Mouse (Mus musculus) hindbrain, embryonic 16.5 days (tissue): Measurements from ENCODE around the gene 1700125H20Rik. TPM values are rescaled to one million over a fixed set of nuclear protein-coding genes. Genes with fewer than 3 reads are reported as not detected.

Source experiments
- ATAC-seq: fragments of 200-750 bp; cut with Nextera tagmentation; 2 replicates; pipeline ENCODE4 v1.8.0; 2017; ENCODE audit warnings: moderate TSS enrichment, moderate library complexity
- H3K27ac ChIP-seq: fragments of 300-500 bp; sonication (generic); 2 replicates; pipeline ENCODE4 v1.5.1; 2014; ENCODE audit warnings: low read depth, mild to moderate bottlenecking, control low read depth, low read length, moderate library complexity
- H3K27me3 ChIP-seq: fragments of 300-500 bp; sonication (generic); replicated peaks from 2 replicates; pipeline ENCODE4 v1.6.1; 2014; ENCODE audit warnings: low read length; ENCODE audit not compliant: control insufficient read depth, insufficient read depth
- H3K36me3 ChIP-seq: fragments of 300-500 bp; sonication (generic); 2 replicates; pipeline ENCODE4 v1.6.1; 2014; ENCODE audit warnings: mild to moderate bottlenecking, low read length, moderate library complexity, mixed read lengths; ENCODE audit not compliant: control insufficient read depth, insufficient read depth
- H3K4me1 ChIP-seq: fragments of 300-500 bp; sonication (generic); 2 replicates; pipeline ENCODE4 v1.6.1; 2014; ENCODE audit warnings: low read depth, low read length; ENCODE audit not compliant: control insufficient read depth, insufficient read depth
- H3K4me2 ChIP-seq: fragments of 300-500 bp; sonication (generic); 2 replicates; pipeline ENCODE4 v1.6.1; 2014; ENCODE audit warnings: mild to moderate bottlenecking, low read length, control low read depth, moderate library complexity
- H3K4me3 ChIP-seq: fragments of 300-500 bp; sonication (generic); 2 replicates; pipeline ENCODE4 v1.5.1; 2014; ENCODE audit warnings: mild to moderate bottlenecking, low read length, control low read depth, moderate library complexity
- H3K9ac ChIP-seq: fragments of 300-500 bp; sonication (generic); 2 replicates; pipeline ENCODE4 v1.6.1; 2014; ENCODE audit warnings: low read depth, mild to moderate bottlenecking, control low read depth, low read length, moderate library complexity
- H3K9me3 ChIP-seq: fragments of 300-500 bp; sonication (generic); 2 replicates; pipeline ENCODE4 v1.6.1; 2014; ENCODE audit warnings: mild to moderate bottlenecking, low read length, moderate library complexity; ENCODE audit not compliant: control insufficient read depth
- WGBS: fragments of 180-500 bp; shearing (Covaris S2); extraction: QIAGEN DNeasy Blood & Tissue Kit; methylation state at CpG from one replicate; pipeline ENCODE4 v1.1.7; 2014; 5-methylcytosine and 5-hydroxymethylcytosine counted together
- polyA plus RNA-seq: library from polyadenylated mRNA; unstranded; fragments of >200 nt; fragmentation: Nextera tagmentation; extraction: Ambion mirVana; gene quantifications from 2 replicates; pipeline ENCODE4 v1.2.1, GENCODE M21; 2015

1700125H20Rik gene
- polyA plus RNA-seq, 1 experiment from 2014 or later = 0.86 TPM

DNA sequence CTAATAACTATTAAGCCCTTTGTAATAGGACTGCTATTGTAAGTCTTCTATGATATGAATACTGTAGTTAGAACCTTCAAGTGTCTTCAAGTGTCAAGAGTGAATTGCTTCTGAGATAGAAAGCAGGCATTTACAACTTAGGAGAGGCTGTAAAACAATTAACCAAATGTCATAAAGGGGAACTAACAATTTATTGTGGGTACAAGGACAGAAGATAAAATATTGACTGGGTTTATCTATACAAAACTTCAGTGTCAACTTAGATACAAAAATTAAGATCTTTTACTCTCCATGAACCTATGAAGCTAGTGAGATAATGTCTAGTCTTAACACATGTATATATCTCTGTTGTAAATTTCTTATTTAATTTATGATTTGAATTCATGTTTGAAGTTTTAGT is 36.0 kb downstream of the 1700125H20Rik start:
- H3K9me3 ChIP-seq = no peaks in the 10 kb centered on the region
- H3K4me1 ChIP-seq = no peaks in the 10 kb centered on the region
- H3K36me3 ChIP-seq = peaks cover 26% of the 10 kb centered on the region
- no peak overlapping the region for H3K9ac ChIP-seq
- ATAC-seq = no peak
- no peak overlapping the region for H3K4me2 ChIP-seq
- H3K27ac ChIP-seq = no peak overlapping the region
- no peak overlapping the region for H3K4me3 ChIP-seq
- no peaks in the 10 kb centered on the region for H3K27me3 ChIP-seq

DNA sequence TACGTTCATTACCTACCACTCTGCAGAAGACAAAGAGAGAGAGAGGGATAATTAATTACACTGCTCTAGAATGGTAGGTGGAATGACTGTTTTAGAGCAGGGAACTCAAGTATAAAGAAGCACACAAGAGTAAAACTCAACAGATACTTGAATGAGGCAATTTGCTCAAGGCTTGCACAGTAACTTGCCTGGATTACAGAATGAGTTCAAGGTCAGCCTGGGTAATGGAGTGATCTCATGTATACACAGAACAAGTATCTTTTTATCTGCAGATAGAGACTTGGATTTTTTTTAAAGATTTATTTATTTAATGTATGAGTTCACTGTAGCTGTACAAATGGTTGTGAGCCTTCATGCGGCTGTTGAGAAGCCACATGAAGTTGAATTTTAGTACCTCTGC is 40.9 kb downstream of the 1700125H20Rik start:
- peaks cover 34% of the 10 kb centered on the region for H3K36me3 ChIP-seq
- no peak overlapping the region for H3K4me3 ChIP-seq
- no peak overlapping the region for H3K9ac ChIP-seq
- H3K4me1 ChIP-seq = no peaks in the 10 kb centered on the region
- no peaks in the 10 kb centered on the region for H3K27me3 ChIP-seq
- no peak for ATAC-seq
- no peak overlapping the region for H3K4me2 ChIP-seq
- H3K9me3 ChIP-seq = no peaks in the 10 kb centered on the region
- H3K27ac ChIP-seq = no peak overlapping the region
- WGBS = 91% methylated on average over 2 of the region's 2 CpGs

GRCm38 (mm10) chr11:85213215-85213614 is 43.0 kb downstream of the 1700125H20Rik start:
- Histone ChIP-seq H3K27ac (no peak overlapping the region), H3K4me2 (no peak overlapping the region), H3K4me3 (no peak overlapping the region), H3K36me3 (peaks cover 29% of the 10 kb centered on the region), H3K4me1 (no peaks in the 10 kb centered on the region), H3K27me3 (no peaks in the 10 kb centered on the region), H3K9me3 (no peaks in the 10 kb centered on the region), H3K9ac (no peak overlapping the region)
- ATAC-seq = no peak
- 96% methylated on average over 2 of the region's 2 CpGs for whole genome bisulfite sequencing

GRCm38 (mm10) chr11:85214679-85215078 is 44.5 kb downstream of the 1700125H20Rik start:
- H3K27me3 ChIP-seq = no peaks in the 10 kb centered on the region
- no peak overlapping the region for H3K4me2 ChIP-seq
- no peak overlapping the region for H3K4me3 ChIP-seq
- no peak for ATAC-seq
- WGBS = 92% methylated on average over 3 of the region's 3 CpGs
- H3K36me3 ChIP-seq = peaks cover 21% of the 10 kb centered on the region
- H3K27ac ChIP-seq = no peak overlapping the region
- H3K4me1 ChIP-seq = no peaks in the 10 kb centered on the region
- H3K9me3 ChIP-seq = no peaks in the 10 kb centered on the region
- H3K9ac ChIP-seq = no peak overlapping the region

DNA sequence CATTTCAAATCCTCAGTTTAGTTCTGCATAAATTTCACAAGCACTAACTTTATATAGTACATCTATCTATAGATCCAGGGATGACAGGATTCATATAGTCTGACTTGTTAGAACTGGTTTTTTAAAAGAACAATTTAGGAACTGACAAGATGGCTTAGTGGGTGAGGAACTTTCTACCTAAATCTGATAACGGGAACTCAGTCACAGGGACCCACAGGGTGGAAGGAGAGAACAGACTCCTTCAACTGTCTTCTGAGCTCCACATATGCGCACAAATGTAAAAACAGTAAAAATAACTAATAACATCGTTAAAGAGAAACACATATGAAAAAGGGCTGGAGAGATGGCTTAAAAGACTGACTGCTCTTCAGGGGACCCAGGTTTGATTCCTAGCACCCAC is 48.8 kb downstream of the 1700125H20Rik start:
- WGBS = 96% methylated on average over 3 of the region's 3 CpGs
- Histone ChIP-seq H3K36me3 (peaks cover 2% of the 10 kb centered on the region), H3K4me3 (no peak overlapping the region), H3K4me1 (no peaks in the 10 kb centered on the region), H3K9ac (no peak overlapping the region), H3K27ac (no peak overlapping the region), H3K9me3 (no peaks in the 10 kb centered on the region), H3K4me2 (no peak overlapping the region), H3K27me3 (no peaks in the 10 kb centered on the region)
- ATAC-seq = no peak

DNA sequence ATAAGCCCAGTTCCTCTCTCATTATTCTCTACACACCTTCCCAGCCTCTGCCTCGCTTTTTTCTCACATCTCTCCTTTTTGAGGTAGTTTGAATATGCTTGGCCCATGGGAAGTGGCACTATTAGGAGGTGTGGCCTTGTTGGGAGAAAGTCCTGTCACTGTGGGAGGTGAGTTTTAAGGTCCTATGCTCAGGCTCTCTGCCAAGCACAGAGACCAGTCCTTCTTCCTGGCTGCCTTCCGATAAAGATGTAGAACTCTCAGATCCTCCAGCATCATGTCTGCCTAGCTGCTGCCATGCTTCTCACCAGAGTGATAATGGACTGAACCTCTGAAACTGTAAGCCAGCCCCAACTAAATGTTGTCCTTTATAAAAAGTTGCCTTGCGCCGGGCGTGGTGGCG is 52.4 kb downstream of the 1700125H20Rik start:
- Histone ChIP-seq H3K4me2 (no peak overlapping the region), H3K4me1 (no peaks in the 10 kb centered on the region), H3K27ac (no peak overlapping the region), H3K9me3 (no peaks in the 10 kb centered on the region), H3K36me3 (no peaks in the 10 kb centered on the region; the same call in 1 of the 2 replicates), H3K4me3 (no peak overlapping the region), H3K9ac (no peak overlapping the region), H3K27me3 (no peaks in the 10 kb centered on the region)
- no peak for ATAC-seq
- 98% methylated on average over 6 of the region's 6 CpGs for WGBS

GRCm38 (mm10) chr11:85223248-85223647 is 53.0 kb downstream of the 1700125H20Rik start:
- Histone ChIP-seq H3K27ac (no peak overlapping the region), H3K4me1 (no peaks in the 10 kb centered on the region), H3K4me3 (no peak overlapping the region), H3K27me3 (no peaks in the 10 kb centered on the region), H3K4me2 (no peak overlapping the region), H3K9ac (no peak overlapping the region), H3K36me3 (no peaks in the 10 kb centered on the region; the same call in 1 of the 2 replicates), H3K9me3 (no peaks in the 10 kb centered on the region)
- ATAC-seq = no peak
- WGBS = 94% methylated on average over 3 of the region's 3 CpGs

Other genes with a start within 250 kb of the 1700125H20Rik start
- 5.5 and 7.1 TPM in 2 replicates for gene Car4, start 212.6 kb upstream of the 1700125H20Rik start, polyA plus RNA-seq
- 9.7 and 11.5 TPM in 2 replicates for gene Usp32, start 30.2 kb upstream of the 1700125H20Rik start, polyA plus RNA-seq
- 46.4 and 47.0 TPM in 2 replicates for gene Appbp2, start 64.7 kb downstream of the 1700125H20Rik start, polyA plus RNA-seq
- gene Ppm1d, start 140.8 kb downstream of the 1700125H20Rik start, polyA plus RNA-seq = 13.0 and 15.6 TPM in 2 replicates
- gene Bcas3, start 182.8 kb downstream of the 1700125H20Rik start, polyA plus RNA-seq = 29.7 and 38.7 TPM in 2 replicates